26 mouse cellular contexts compared by ENCODE assay signal in genomic region chr6:145065301-145065845, GRCm38 (mm10). TPM values are rescaled to one million over a fixed set of nuclear protein-coding genes. Genes with fewer than 3 reads are reported as not detected.
DNase-seq lines count a peak whose midpoint lies in the region; ATAC-seq and TF ChIP-seq lines count a peak whose summit lies in the region.
"Had no signal": no experiment of that assay in that cellular context is flagged by ENCODE, and none has a peak within 500 bp of the region (broad histone marks: within the 10 kb centered on the region; RNA-seq: fewer than 3 reads in every experiment).

No protein-coding gene starts in this region.

- H3K27ac ChIP-seq in heart, embryonic 10.5 days: no peak overlapping the region
- H3K27ac ChIP-seq in lung, embryonic 14.5 days (ENCODE audit: low read depth): no peak overlapping the region
- H3K27ac ChIP-seq: embryonic facial prominence, embryonic 13.5 days; forebrain, embryonic 10.5 days; forebrain, embryonic 13.5 days; hindbrain, embryonic 10.5 days; hindbrain, embryonic 13.5 days; intestine, embryonic 15.5 days had no signal

- H3K4me2 ChIP-seq in lung, embryonic 14.5 days: no peak overlapping the region
- H3K4me2 ChIP-seq: embryonic facial prominence, embryonic 13.5 days; forebrain, embryonic 13.5 days; heart, embryonic 11.5 days; hindbrain, embryonic 13.5 days; intestine, embryonic 15.5 days had no signal

- DNase-seq in heart, embryonic 10.5 days (ENCODE audit: low spot score): peak; percentile 72
- no peak for DNase-seq in heart, postnatal 25 days (ENCODE audit: low spot score)
- DNase-seq in lung, embryonic 14.5 days: no peak
- no peak for DNase-seq in lung, postnatal 4 days
- DNase-seq in R1 (ENCODE audit: low read depth, low spot score): peak; percentile 80
- no peak for DNase-seq in gastrocnemius, postnatal 10 days
- DNase-seq: adrenal gland, adult 2 months; adrenal gland, postnatal 14 days; cerebellum, adult 11 months; cerebellum, adult 9-11 months; cerebellum, postnatal 25 days; gastrocnemius, postnatal 14 days; heart, adult 18-20 months; heart, postnatal 36 days had no signal

- H3K4me3 ChIP-seq in heart, embryonic 10.5 days: no peak overlapping the region
- no peak overlapping the region for H3K4me3 ChIP-seq in lung, embryonic 14.5 days (ENCODE audit: low read depth, low read length)
- peak overlapping the region; percentile 49 for H3K4me3 ChIP-seq in E14TG2a.4 (replicated peaks; ENCODE audit: low read length)
- H3K4me3 ChIP-seq: embryonic facial prominence, embryonic 13.5 days; forebrain, embryonic 10.5 days; forebrain, embryonic 13.5 days; hindbrain, embryonic 10.5 days; hindbrain, embryonic 13.5 days; intestine, embryonic 15.5 days had no signal

- H3K36me3 ChIP-seq in heart, embryonic 10.5 days: no peaks in the 10 kb centered on the region
- H3K36me3 ChIP-seq in lung, embryonic 14.5 days (ENCODE audit: insufficient read depth): no peaks in the 10 kb centered on the region
- peaks cover 56% of the 10 kb centered on the region for H3K36me3 ChIP-seq in E14TG2a.4 (ENCODE audit: insufficient read depth, low read length)
- H3K36me3 ChIP-seq: embryonic facial prominence, embryonic 13.5 days; hindbrain, embryonic 13.5 days; intestine, embryonic 15.5 days had no signal

- no peak for TF ChIP-seq CTCF in lung, embryonic 14.5 days (IDR thresholded peaks at IDR 0.05; ENCODE audit: low read depth)
- no peak for TF ChIP-seq CTCF in E14TG2a.4 (conservative IDR thresholded peaks at IDR 0.05; ENCODE audit: low read length)

- H3K9me3 ChIP-seq in heart, embryonic 10.5 days: no peaks in the 10 kb centered on the region
- no peaks in the 10 kb centered on the region for H3K9me3 ChIP-seq in lung, embryonic 14.5 days (ENCODE audit: low read depth, low read length)
- peaks cover 12% of the 10 kb centered on the region for H3K9me3 ChIP-seq in E14TG2a.4 (ENCODE audit: low read length)
- H3K9me3 ChIP-seq: embryonic facial prominence, embryonic 13.5 days; forebrain, embryonic 10.5 days; forebrain, embryonic 13.5 days; hindbrain, embryonic 10.5 days; hindbrain, embryonic 13.5 days; intestine, embryonic 15.5 days had no signal

- ATAC-seq in lung, embryonic 14.5 days (ENCODE audit: insufficient read depth): peak; percentile 8; the same call in 1 of the 2 replicates
- ATAC-seq: CD4-positive, CD25-positive, alpha-beta regulatory T cell, adult 4 months; forebrain, embryonic 13.5 days; forebrain, embryonic 16.5 days; hindbrain, embryonic 16.5 days; intestine, embryonic 15.5 days had no signal

- H3K27me3 ChIP-seq in heart, embryonic 10.5 days (ENCODE audit: insufficient read depth, poor library complexity, severe bottlenecking): no peaks in the 10 kb centered on the region
- no peaks in the 10 kb centered on the region for H3K27me3 ChIP-seq in lung, embryonic 14.5 days (ENCODE audit: insufficient read depth, low read length)
- H3K27me3 ChIP-seq in E14TG2a.4 (ENCODE audit: insufficient read depth, low read length): no peaks in the 10 kb centered on the region
- H3K27me3 ChIP-seq: embryonic facial prominence, embryonic 13.5 days; forebrain, embryonic 13.5 days; hindbrain, embryonic 13.5 days; intestine, embryonic 15.5 days had no signal

- 61% methylated on average over 4 of the region's 4 CpGs for WGBS in heart, embryonic 10.5 days
- WGBS in lung, embryonic 14.5 days: 68% methylated on average over 4 of the region's 4 CpGs

- intact Hi-C loops in heart, postnatal 25 days (cut with DNase I): no loop called here

- H3K4me1 ChIP-seq in heart, embryonic 10.5 days: peaks cover 23% of the 10 kb centered on the region
- H3K4me1 ChIP-seq in lung, embryonic 14.5 days (ENCODE audit: insufficient read depth): no peaks in the 10 kb centered on the region
- H3K4me1 ChIP-seq in E14TG2a.4 (replicated peaks; ENCODE audit: low read depth, low read length): peaks cover 86% of the 10 kb centered on the region
- H3K4me1 ChIP-seq: embryonic facial prominence, embryonic 13.5 days; forebrain, embryonic 13.5 days; hindbrain, embryonic 13.5 days; intestine, embryonic 15.5 days had no signal

- H3K9ac ChIP-seq in lung, embryonic 14.5 days: no peak overlapping the region
- H3K9ac ChIP-seq: embryonic facial prominence, embryonic 13.5 days; forebrain, embryonic 13.5 days; hindbrain, embryonic 13.5 days; intestine, embryonic 15.5 days had no signal

RNA-seq across cellular contexts. Expression of gene Bcat1, which starts 10.6 kb away (rescaled TPM):
- 33.2 and 49.6 TPM in 2 replicates for polyA plus RNA-seq in heart, embryonic 10.5 days (2016; fragmentation: Nextera tagmentation; extraction: Ambion mirVana)
- total RNA-seq in heart, postnatal 25 days (2021): 1 to 10 TPM; 1.5 to 1.6 TPM
- polyA plus RNA-seq in lung, embryonic 14.5 days (2014; fragmentation: Nextera tagmentation; extraction: Ambion mirVana): 13.6 and 14.9 TPM in 2 replicates
- 10 to 100 TPM; 12.3 to 16.6 TPM for total RNA-seq in gastrocnemius, postnatal 10 days (2021)

RNA-seq across cellular contexts. Expression of gene Lrmp, which starts 50.1 kb away (rescaled TPM):
- 2.3 and 4.8 TPM in 2 replicates for polyA plus RNA-seq in heart, embryonic 10.5 days (2016; fragmentation: Nextera tagmentation; extraction: Ambion mirVana)
- total RNA-seq in heart, postnatal 25 days (2021): 1 to 10 TPM; 2.0 to 2.7 TPM
- 1.4 and 2.3 TPM in 2 replicates for polyA plus RNA-seq in lung, embryonic 14.5 days (2014; fragmentation: Nextera tagmentation; extraction: Ambion mirVana)
- 1 to 10 TPM; 1.2 to 4.1 TPM for total RNA-seq in gastrocnemius, postnatal 10 days (2021)
- polyA plus RNA-seq: C2C12 had no signal

Comparison
In these comparisons a context has a peak if more than half of its experiments do, and no peak if none do; other contexts are left out.
1. DNase-seq: peak in heart, embryonic 10.5 days (single experiment) and R1 (single experiment); none in heart, postnatal 25 days (single experiment), lung, embryonic 14.5 days (single experiment), lung, postnatal 4 days (0 of 2) and gastrocnemius, postnatal 10 days (single experiment).
2. RNA of gene Bcat1, which starts 10.6 kb away (total RNA-seq): 12.3 to 16.6 TPM in gastrocnemius, postnatal 10 days; 1.5 to 1.6 TPM in heart, postnatal 25 days; every median in the first group is over 4 times any median in the second.